16 mouse cellular contexts compared by ENCODE assay signal in genomic region chr12:64361592-64362116, GRCm38 (mm10).
"Had no signal": no experiment of that assay in that cellular context is flagged by ENCODE, and none has a peak within 500 bp of the region (broad histone marks: within the 10 kb centered on the region; RNA-seq: fewer than 3 reads in every experiment).

No protein-coding gene starts in this region.

- DNase-seq: kidney, adult 18-20 months; kidney, postnatal 10 days; layer of hippocampus, postnatal 36 days; lung, adult 18-20 months; lung, postnatal 10 days; lung, postnatal 36 days; thymus, adult 18-20 months; thymus, postnatal 36 days had no signal

- ATAC-seq: inflammation-experienced regulatory T-cells, adult 6 months; midbrain, embryonic 13.5 days had no signal

- H3K36me3 ChIP-seq: liver, embryonic 15.5 days; lung, embryonic 15.5 days; midbrain, embryonic 10.5 days; midbrain, embryonic 13.5 days had no signal

- H3K27ac ChIP-seq: left cerebral cortex, adult 2 months; liver, embryonic 15.5 days; lung, embryonic 15.5 days; midbrain, embryonic 10.5 days; midbrain, embryonic 13.5 days had no signal

- H3K9me3 ChIP-seq: liver, embryonic 15.5 days; lung, embryonic 15.5 days; midbrain, embryonic 10.5 days; midbrain, embryonic 13.5 days had no signal

- H3K27me3 ChIP-seq: liver, embryonic 15.5 days; lung, embryonic 15.5 days; megakaryocyte, embryonic 14.5 days; midbrain, embryonic 13.5 days had no signal

- H3K4me3 ChIP-seq: left cerebral cortex, adult 2 months; liver, embryonic 15.5 days; lung, embryonic 15.5 days; megakaryocyte, embryonic 14.5 days; midbrain, embryonic 10.5 days; midbrain, embryonic 13.5 days had no signal

- H3K4me2 ChIP-seq: liver, embryonic 11.5 days; liver, embryonic 15.5 days; lung, embryonic 15.5 days; midbrain, embryonic 13.5 days had no signal

- H3K9ac ChIP-seq: liver, embryonic 15.5 days; lung, embryonic 15.5 days; midbrain, embryonic 13.5 days had no signal

- H3K4me1 ChIP-seq: liver, embryonic 15.5 days; lung, embryonic 15.5 days; megakaryocyte, embryonic 14.5 days; midbrain, embryonic 10.5 days; midbrain, embryonic 13.5 days had no signal
